Mouse (Mus musculus): ENCODE measurements around the gene Rnf180. TPM values are rescaled to one million over a fixed set of nuclear protein-coding genes. Genes with fewer than 3 reads are reported as not detected.

The Rnf180 gene
- polyA plus RNA-seq, 1 experiment from 2014 or later: 22.6 TPM

DNA sequence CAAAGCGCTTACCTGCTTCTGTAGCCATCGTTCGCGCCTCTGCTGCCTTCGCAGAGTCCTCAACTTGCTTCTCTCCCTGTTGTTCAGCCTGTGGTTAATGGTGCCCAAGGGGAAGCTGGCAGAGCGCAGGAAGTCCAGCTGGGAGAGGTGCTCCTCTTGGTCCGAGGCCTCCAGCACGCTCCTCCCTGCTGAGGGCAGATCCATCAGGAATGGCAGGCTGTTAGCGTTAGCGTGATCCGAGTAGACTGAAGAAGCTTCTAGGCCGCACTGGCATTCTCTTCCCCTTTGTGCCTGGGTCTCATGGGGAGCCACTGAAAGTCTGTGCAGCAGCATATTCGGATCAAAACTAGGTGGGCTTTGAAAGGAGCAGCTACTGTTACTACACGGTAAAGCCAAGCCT lies 45.0 kb downstream of the Rnf180 start:
- no peaks in the 10 kb centered on the region for H3K9me3 ChIP-seq
- 51% methylated on average over 14 of the region's 14 CpGs for WGBS
- H3K27ac ChIP-seq (replicated peaks): peak overlapping the region; percentile 86
- H3K9ac ChIP-seq: peak overlapping the region; percentile 46
- peak overlapping the region; percentile 16 for H3K4me3 ChIP-seq
- no peaks in the 10 kb centered on the region for H3K27me3 ChIP-seq
- H3K36me3 ChIP-seq: no peaks in the 10 kb centered on the region
- peak overlapping the region; percentile 46 for H3K4me2 ChIP-seq
- peak; percentile 45 for ATAC-seq (ENCODE audit: low read depth)
- H3K4me1 ChIP-seq (replicated peaks): peaks cover 15% of the 10 kb centered on the region

DNA sequence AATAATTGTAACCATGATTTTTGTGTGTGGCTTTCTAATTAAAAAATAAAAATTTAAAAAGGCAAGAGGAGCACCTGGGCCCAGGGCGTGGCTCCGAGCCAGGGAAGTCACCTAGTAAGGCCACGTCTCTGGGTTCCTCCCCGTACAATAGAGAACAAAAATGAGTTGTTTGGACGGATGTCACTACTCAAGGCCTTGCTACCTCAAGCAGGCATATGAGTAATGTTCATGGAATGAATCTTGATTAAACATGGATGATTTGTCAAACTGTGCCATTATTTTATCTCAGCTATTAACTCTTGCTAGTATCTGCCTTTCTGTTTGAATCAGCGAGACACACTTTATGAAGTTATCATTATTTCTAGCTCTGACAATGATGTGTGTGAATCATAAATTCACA lies 46.9 kb downstream of the Rnf180 start:
- Histone ChIP-seq H3K27me3 (no peaks in the 10 kb centered on the region), H3K9me3 (no peaks in the 10 kb centered on the region), H3K4me3 (peak overlapping the region; percentile 13), H3K9ac (no peak overlapping the region), H3K27ac (replicated peaks) (no peak overlapping the region), H3K36me3 (no peaks in the 10 kb centered on the region), H3K4me1 (replicated peaks) (peaks cover 15% of the 10 kb centered on the region), H3K4me2 (peak overlapping the region; percentile 46)
- WGBS: 79% methylated on average over 6 of the region's 6 CpGs
- ATAC-seq (ENCODE audit: low read depth): no peak

DNA sequence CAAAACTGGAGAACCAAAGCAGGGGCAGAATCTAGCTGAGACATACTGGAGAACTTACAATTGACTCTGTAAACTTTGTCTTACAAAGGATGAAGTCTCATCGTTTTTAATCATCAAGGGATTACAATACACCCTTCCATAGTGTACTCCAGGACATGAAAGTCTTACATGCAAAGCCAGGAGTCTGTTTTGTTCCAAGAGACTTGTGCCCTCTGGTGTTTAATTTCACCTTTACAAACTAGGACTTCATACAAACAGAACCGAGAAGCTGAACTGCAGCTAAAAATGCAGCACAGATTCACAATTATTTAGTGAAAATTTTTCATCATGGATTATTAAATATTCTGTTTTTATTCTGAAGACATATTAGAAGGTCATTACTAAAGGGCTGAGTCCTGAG lies 53.8 kb downstream of the Rnf180 start:
- Histone ChIP-seq H3K27me3 (no peaks in the 10 kb centered on the region), H3K9ac (no peak overlapping the region), H3K4me1 (replicated peaks) (no peaks in the 10 kb centered on the region), H3K4me2 (no peak overlapping the region), H3K36me3 (no peaks in the 10 kb centered on the region), H3K4me3 (no peak overlapping the region), H3K27ac (replicated peaks) (no peak overlapping the region), H3K9me3 (no peaks in the 10 kb centered on the region)
- ATAC-seq (ENCODE audit: low read depth): no peak
- 81% methylated on average over 2 of the region's 2 CpGs for WGBS

DNA sequence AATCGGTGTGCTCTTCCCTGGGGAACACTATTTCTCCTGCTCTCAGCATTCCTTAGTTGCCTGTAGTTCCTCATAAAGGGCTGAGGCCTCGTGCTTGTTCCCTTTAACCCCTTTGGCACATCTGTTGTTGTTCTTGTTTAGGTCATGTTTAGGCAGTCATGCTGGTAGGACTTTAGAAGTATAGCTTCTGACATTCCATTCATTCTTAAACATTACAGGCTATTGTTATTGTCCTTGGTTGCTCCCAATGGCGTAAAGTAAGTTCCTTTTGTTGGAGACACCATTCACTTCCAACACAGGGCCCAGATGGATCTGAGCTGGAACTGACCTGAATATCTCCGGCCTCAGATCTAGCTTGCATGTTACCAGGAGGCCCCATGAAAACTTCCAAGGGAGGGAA lies 67.5 kb downstream of the Rnf180 start:
- WGBS: 43% methylated on average over 4 of the region's 4 CpGs
- ATAC-seq (ENCODE audit: low read depth): no peak
- peaks cover 4% of the 10 kb centered on the region for H3K4me1 ChIP-seq (replicated peaks)
- H3K9ac ChIP-seq: no peak overlapping the region
- no peak overlapping the region for H3K4me3 ChIP-seq
- H3K27me3 ChIP-seq: no peaks in the 10 kb centered on the region
- H3K27ac ChIP-seq (replicated peaks): no peak overlapping the region
- H3K36me3 ChIP-seq: no peaks in the 10 kb centered on the region
- H3K9me3 ChIP-seq: no peaks in the 10 kb centered on the region
- no peak overlapping the region for H3K4me2 ChIP-seq

DNA sequence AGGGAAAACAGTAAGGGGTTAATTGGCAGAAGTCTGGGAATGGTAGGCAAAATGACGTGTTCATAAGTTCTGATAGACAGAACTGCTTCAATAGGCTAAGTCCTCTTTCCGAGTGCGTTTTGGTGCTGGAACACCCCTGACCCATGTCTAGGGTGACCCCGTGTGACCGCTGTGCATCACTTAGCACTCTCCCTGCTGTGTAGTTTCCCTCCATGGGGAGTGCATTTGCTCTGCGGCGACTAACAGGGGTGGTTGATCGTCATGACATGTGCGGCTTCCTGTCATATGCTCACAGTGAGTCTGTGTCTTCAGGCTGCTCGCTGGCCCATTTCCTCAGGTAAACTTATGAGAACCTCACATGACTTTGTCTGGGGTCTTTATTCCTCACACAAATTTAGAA lies 70.6 kb downstream of the Rnf180 start:
- H3K36me3 ChIP-seq: no peaks in the 10 kb centered on the region
- H3K9ac ChIP-seq: no peak overlapping the region
- no peaks in the 10 kb centered on the region for H3K27me3 ChIP-seq
- peaks cover 4% of the 10 kb centered on the region for H3K4me1 ChIP-seq (replicated peaks)
- WGBS: 57% methylated on average over 10 of the region's 10 CpGs
- 0 out of 2 replicates have a peak overlapping the region, but pooled peaks have one; percentile 8 for H3K4me2 ChIP-seq
- H3K4me3 ChIP-seq: no peak overlapping the region
- ATAC-seq (ENCODE audit: low read depth): peak; percentile 29; the same call in 1 of the 2 replicates
- H3K9me3 ChIP-seq: no peaks in the 10 kb centered on the region
- H3K27ac ChIP-seq (replicated peaks): no peak overlapping the region

DNA sequence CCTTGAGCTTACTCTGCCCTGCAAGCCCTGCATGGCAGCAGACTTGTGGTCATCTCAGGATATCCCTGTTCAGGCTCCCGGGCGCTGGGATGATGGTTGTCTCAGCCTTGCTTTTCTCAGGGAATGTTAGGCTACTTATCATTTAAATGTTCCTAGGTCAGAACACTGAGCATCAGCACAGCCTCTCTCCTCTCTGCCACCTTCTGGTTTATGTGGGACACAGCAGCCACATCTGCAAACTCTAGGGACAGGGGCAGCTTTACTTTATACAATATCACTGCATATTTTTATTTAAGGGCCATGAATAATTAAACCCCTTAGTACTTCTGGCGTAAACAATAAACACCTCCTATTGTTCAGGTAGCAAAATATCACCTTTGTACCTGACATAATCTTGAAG lies 71.5 kb downstream of the Rnf180 start:
- Histone ChIP-seq H3K27ac (replicated peaks) (no peak overlapping the region), H3K4me3 (no peak overlapping the region), H3K4me1 (replicated peaks) (peaks cover 4% of the 10 kb centered on the region), H3K4me2 (no peak overlapping the region), H3K36me3 (no peaks in the 10 kb centered on the region), H3K9ac (no peak overlapping the region), H3K9me3 (no peaks in the 10 kb centered on the region), H3K27me3 (no peaks in the 10 kb centered on the region)
- 68% methylated on average over 3 of the region's 3 CpGs for WGBS
- peak; percentile 63 for ATAC-seq (ENCODE audit: low read depth)

DNA sequence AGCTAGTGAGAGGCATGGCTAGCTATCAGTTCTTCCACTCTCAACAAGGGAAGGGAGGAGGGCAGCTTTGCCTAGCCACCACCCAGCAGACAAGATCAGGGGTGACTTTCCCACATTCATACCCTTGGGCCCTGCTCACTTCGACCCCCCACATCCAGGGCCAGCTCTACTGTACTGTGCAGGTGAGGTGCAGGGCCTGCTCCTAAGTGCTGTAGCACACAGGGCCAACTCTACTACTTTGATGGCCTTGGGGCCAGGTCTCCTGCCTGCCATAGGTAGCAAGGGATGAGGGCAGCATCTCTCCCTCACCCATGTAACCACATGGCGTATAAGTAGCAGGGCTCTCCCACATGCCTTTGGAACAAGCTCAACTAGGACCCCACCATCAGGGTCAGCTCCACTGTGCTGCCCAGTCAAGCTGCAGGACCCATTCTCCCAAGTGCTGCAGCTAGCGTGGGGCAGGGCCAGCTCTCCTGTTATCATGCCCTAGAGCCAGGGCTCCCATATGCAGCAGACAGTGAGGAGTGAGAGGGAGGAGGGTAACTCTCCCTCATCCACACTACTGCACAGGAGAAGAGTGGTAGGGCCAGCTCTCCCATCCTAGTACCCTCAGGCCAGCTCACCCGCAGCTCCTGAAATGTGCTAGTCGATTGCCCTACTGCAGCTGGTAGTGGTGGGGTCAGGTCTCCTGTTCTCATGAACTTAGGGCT lies 72.4 kb downstream of the Rnf180 start:
- H3K9me3 ChIP-seq: no peaks in the 10 kb centered on the region
- no peak overlapping the region for H3K9ac ChIP-seq
- 93% methylated on average over 5 of the region's 5 CpGs for WGBS
- H3K36me3 ChIP-seq: no peaks in the 10 kb centered on the region
- peaks cover 4% of the 10 kb centered on the region for H3K4me1 ChIP-seq (replicated peaks)
- peak; percentile 26; the same call in 1 of the 2 replicates for ATAC-seq (ENCODE audit: low read depth)
- H3K27me3 ChIP-seq: no peaks in the 10 kb centered on the region
- no peak overlapping the region for H3K27ac ChIP-seq (replicated peaks)
- H3K4me2 ChIP-seq: no peak overlapping the region
- no peak overlapping the region for H3K4me3 ChIP-seq

DNA sequence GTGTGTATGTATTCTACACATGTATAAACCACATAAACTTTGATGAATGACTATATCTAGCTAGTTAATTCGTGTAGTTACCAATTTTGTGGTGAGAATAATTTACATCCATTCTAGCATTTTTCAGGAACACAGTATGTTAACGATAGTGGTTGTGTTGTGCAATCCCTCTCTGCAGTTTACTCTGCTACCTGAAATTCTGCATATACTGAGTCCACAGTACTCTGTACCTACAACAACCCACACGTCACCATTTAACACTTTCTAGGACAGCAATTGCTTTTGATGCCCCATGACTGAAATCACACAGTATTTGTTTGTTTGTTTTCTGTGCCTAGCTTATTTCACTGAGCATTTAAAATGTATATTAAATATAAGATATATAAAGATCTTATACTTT lies 83.9 kb downstream of the Rnf180 start:
- Histone ChIP-seq H3K4me1 (replicated peaks) (no peaks in the 10 kb centered on the region), H3K4me3 (no peak overlapping the region), H3K9ac (no peak overlapping the region), H3K4me2 (no peak overlapping the region), H3K27ac (replicated peaks) (no peak overlapping the region), H3K27me3 (no peaks in the 10 kb centered on the region), H3K36me3 (no peaks in the 10 kb centered on the region), H3K9me3 (no peaks in the 10 kb centered on the region)
- WGBS: 82% methylated on average over 3 of the region's 3 CpGs
- ATAC-seq (ENCODE audit: low read depth): no peak

DNA sequence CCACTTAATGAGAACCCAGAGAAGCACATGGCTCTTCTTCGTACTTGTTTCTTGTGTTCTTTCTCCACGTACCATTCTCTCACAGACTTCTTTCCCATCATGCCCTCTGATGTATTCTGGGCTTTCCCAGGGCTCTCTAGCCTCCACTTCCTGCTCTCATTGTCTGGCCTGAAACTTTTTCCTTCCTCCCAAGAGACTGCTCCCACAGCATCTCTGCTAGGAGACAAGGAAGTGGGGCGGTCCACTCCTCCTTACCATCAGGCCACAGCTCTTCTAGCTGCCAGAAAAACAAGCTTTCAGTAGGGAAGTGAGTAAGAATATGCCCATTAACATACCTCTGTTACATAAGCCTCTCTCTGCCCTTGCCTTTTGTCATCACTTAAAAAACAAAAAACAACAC lies 90.8 kb downstream of the Rnf180 start:
- Histone ChIP-seq H3K27me3 (no peaks in the 10 kb centered on the region), H3K27ac (replicated peaks) (no peak overlapping the region), H3K9me3 (no peaks in the 10 kb centered on the region), H3K9ac (no peak overlapping the region), H3K4me1 (replicated peaks) (no peaks in the 10 kb centered on the region), H3K36me3 (no peaks in the 10 kb centered on the region), H3K4me3 (no peak overlapping the region), H3K4me2 (no peak overlapping the region)
- 75% methylated on average over 3 of the region's 3 CpGs for WGBS
- no peak for ATAC-seq (ENCODE audit: low read depth)

DNA sequence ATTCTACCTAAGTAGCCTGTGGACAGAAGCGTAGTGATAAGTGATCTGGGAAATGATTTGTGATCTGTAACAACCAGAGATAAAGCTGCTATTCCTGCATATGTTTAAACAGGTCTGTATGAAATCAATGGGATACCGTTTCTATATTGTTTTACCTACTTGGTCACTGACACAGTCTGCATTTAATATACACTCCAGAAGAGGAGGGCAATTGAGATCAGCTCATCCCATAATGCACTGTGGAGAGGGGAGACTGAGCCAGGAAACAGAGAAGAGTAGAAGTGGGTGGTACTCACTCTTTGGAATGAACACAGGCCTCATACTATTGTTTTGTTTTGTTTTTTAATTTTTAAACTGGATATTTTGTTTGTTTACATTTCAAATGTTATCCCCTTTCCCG lies 96.0 kb downstream of the Rnf180 start:
- 76% methylated on average over 3 of the region's 3 CpGs for WGBS
- H3K4me2 ChIP-seq: no peak overlapping the region
- no peaks in the 10 kb centered on the region; the same call in 1 of the 2 replicates for H3K4me1 ChIP-seq (replicated peaks)
- no peak overlapping the region for H3K27ac ChIP-seq (replicated peaks)
- H3K36me3 ChIP-seq: no peaks in the 10 kb centered on the region
- no peak overlapping the region for H3K4me3 ChIP-seq
- H3K27me3 ChIP-seq: no peaks in the 10 kb centered on the region
- ATAC-seq (ENCODE audit: low read depth): no peak
- H3K9me3 ChIP-seq: no peaks in the 10 kb centered on the region
- no peak overlapping the region for H3K9ac ChIP-seq

DNA sequence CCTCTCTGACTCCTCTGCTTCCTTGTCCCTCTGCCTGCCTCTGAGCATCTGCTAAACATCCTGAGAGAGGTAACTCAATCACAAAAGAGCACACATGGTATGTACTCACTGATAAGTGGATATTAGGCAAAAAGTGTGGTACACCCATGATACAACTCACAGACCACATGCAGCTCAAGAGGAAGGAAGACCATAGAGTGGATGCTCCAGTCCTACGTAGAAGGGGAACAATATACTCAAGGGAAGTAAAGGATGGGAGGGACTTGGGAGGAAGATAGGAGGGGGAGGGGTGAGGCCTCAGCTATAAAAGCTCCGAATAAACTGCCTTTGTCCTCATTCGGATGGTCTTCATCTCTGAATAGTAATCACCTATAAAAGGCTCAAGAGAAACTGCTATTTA lies 96.6 kb downstream of the Rnf180 start:
- no peak for ATAC-seq (ENCODE audit: low read depth)
- Histone ChIP-seq H3K9me3 (no peaks in the 10 kb centered on the region), H3K4me2 (no peak overlapping the region), H3K4me3 (no peak overlapping the region), H3K27ac (replicated peaks) (no peak overlapping the region), H3K4me1 (replicated peaks) (no peaks in the 10 kb centered on the region; the same call in 1 of the 2 replicates), H3K27me3 (no peaks in the 10 kb centered on the region), H3K36me3 (no peaks in the 10 kb centered on the region), H3K9ac (no peak overlapping the region)
- WGBS: 17% methylated on average over 3 of the region's 3 CpGs

DNA sequence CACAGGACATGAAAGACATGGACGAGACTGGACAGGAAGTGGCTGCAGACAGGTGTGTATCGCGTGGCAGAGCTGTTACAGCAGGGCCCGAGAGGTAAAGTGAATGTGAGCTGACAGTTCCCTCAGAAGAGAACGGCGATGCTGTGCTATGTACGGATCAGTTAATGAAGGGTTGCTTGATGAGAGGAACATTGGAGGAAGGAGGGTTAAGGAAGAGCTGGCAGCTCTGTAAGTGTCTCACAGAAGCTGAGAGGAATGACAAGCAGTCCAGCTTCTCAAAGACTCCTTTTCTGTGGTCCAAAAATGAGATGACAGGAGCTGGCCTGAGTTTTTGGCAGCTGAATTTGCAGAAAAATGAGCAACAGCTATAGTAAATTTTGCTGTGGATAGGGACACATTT lies 101.0 kb downstream of the Rnf180 start:
- Histone ChIP-seq H3K9me3 (no peaks in the 10 kb centered on the region), H3K4me2 (no peak overlapping the region), H3K27me3 (no peaks in the 10 kb centered on the region), H3K4me3 (no peak overlapping the region), H3K9ac (no peak overlapping the region), H3K36me3 (no peaks in the 10 kb centered on the region), H3K4me1 (replicated peaks) (no peaks in the 10 kb centered on the region), H3K27ac (replicated peaks) (no peak overlapping the region)
- 93% methylated on average over 7 of the region's 7 CpGs for WGBS
- no peak for ATAC-seq (ENCODE audit: low read depth)

DNA sequence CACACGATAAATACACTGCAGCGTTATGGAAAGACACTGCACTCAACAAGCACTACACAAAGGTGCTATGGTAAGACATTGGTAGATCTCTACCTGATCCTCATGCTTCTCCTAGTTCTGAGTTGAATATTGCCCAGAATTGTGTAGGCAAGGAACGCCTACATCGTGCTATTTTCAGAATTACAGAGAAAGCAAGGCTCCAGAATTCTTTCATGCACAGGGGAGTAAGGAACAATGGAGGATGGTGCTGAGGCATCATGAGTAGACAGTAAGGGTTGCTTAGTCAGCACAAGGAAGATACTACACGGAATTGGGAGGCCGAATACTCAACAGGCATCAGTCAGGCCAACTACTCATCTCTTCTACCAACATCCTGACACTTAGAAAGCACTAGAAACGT lies 105.9 kb downstream of the Rnf180 start:
- H3K9ac ChIP-seq: no peak overlapping the region
- 90% methylated on average over 7 of the region's 7 CpGs for WGBS
- no peak overlapping the region for H3K4me3 ChIP-seq
- no peaks in the 10 kb centered on the region for H3K9me3 ChIP-seq
- H3K4me2 ChIP-seq: no peak overlapping the region
- H3K27me3 ChIP-seq: no peaks in the 10 kb centered on the region
- no peaks in the 10 kb centered on the region for H3K36me3 ChIP-seq
- H3K27ac ChIP-seq (replicated peaks): no peak overlapping the region
- H3K4me1 ChIP-seq (replicated peaks): no peaks in the 10 kb centered on the region
- no peak for ATAC-seq (ENCODE audit: low read depth)
